Mouse (Mus musculus) brain, embryonic 18.5 days (tissue): Measurements from ENCODE around the gene H2al2a.

Experiments
- DNase-seq: peaks from one replicate; pipeline ENCODE4 v3.0.0-alpha.2; 2012; ENCODE audit warnings: low read depth, low spot score

The H2al2a gene

DNA sequence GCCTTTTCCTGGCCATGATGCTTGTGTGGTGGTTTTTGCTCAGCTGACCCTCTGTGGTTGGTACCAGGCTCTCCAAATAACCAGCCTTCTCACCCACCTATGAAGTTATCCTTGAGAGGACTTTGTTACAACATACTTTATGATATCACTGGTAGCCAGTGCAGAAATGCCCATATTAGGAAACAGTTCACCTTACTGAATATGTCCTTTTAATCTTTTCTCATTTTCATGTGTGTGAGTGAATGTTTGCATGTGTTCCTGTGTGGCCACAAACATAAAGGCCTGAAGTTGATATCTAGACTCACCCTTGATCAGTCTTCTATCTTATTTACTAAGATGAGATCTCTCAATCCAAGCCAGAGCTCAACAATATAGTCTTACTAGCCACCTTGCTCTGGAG lies at the start of gene H2al2a:
TSS of gene H2al2a (minus strand) at position 101 of the 400 bp plus-strand sequence.
- DNase-seq, result no peak

DNA sequence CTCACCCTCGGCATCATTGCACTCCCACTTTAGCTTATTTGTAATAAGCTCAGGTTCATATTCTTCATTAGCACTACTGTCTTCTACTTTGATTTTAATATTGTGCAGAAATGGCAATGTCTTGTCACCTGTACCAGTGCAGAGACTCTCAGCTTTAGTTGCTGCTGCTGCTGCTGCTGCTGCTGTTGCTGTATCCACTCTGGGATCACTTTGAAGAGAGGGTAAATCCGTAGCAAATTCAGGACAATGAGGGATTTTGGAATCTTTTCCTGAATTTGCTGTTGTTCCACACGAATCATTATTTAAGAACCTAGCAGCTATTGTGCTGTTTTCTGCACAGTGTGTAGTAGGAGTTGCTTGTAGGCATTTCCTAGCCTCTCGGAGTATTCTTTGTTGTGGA lies 49.4 kb upstream of the H2al2a start:
- no peak for DNase-seq

DNA sequence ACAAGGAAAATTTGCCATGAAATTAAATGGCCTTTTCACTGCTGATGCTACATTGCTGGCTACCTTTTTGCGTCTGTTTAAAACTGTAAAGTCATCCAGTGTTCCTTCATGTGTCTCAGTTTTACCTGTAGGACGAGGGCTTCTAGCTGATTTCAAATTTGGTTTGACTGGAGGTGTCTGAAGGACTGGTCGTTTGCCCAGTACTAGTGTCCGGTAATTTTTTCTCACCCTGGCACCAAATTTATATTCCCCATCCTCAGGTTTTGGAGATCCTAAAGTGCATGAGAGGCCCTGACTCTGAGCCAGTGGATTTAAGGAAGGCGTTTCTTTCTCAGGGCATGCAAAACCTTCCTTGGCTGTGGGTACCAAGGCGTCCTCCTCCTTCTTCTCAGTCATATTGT lies 49.0 kb upstream of the H2al2a start:
- DNase-seq, result no peak

DNA sequence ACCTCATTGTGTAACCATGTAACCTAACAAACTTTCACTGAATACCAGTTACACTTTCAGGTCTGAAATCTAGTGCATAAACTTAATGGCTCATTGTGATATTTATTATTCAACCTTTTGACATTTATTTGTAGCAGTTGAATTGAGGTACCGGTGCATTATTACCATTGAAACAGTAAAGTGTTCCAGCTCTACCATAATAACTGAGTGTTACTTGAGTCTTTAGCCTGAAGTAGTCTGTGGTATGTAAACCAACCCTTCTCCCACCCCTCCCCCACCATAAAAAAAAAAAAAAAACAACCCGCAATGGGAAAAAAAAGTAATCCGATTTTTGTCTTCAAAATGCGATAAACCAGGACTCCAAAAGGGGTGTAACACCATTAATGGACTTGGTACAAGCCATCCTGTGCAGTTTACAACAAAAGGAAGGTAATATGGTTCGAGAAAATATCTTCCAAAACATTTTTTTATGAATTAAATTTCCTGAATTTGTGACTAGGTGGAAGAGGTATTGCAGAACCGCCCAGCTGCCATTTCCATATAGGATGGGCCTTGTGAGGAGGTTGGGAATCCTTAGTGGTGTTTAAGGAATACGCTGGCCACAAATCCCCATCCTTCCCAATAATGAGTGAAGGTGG lies 48.5 kb upstream of the H2al2a start:
- DNase-seq, result no peak

DNA sequence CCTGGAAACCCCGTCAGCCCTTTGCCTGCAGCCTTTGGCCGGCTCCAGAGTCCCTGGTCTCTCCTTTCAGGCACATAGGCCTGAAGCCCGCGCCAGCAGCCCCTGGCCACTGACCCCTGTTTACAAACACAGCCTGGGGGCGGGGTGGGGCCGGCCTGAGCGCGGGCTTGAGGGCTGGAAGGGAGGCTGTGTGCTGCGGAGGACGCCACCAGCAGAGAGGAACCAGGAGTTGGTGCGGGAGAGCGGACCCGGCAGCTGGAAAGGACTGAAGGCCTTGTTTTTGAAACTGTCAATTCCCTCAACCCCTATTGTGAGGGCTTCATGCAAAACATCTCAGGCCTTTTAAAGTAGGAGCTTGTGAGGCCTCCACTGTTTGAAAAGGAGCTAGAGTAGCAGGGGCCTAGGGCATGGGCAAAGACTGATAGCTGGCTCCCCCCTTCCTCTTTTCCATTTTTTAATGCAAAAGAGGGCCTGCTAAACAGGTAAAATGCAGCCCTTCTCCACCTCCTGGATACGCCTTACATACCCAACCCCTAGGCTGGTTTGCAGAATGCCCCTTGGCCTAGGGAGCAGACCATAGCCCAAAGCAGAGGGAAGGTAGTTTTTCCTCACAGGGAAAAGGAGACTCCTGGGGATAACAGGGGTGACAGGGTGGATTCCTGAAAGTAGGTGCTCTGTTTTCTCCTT lies 44.6 kb upstream of the H2al2a start:
- no peak for DNase-seq

DNA sequence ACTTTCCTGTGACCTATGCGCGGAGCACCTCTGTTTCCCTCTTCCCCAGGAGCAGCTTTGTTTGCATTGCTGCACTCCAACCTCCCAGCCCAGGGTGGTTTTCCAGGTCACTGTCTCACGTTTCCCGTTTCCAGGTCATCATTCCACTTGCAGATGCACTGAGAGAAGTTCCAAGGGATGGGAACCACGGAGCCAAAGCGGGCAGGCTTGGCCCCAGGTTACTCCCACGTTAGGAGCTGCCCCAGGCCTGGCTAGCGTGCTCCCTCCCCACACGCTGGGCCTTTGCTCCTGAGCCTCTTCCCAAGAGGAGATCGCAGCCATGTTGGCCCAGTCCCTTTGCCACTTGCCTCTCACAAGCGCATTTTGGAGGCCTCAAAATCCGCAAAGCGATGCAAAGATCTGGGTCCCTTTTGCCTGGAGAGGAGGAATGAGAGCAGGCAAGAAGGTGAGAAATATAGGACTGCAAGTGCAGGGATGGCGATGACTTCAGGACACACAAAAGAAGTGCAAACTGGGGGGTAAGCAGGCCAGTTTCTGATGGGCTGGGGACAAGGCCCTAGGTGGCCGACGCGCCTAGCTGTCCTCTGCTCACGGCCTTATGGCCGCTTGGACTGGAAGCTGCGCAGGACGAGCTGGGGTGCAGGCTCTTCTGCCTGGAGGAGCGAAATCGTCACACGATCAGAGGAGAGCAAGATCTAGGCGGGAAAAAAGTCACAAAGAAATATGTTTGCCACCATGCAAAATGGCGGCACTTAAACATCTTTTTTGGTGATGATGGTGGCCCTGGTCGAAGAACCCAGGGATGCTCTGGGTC lies 43.8 kb upstream of the H2al2a start:
- no peak for DNase-seq

DNA sequence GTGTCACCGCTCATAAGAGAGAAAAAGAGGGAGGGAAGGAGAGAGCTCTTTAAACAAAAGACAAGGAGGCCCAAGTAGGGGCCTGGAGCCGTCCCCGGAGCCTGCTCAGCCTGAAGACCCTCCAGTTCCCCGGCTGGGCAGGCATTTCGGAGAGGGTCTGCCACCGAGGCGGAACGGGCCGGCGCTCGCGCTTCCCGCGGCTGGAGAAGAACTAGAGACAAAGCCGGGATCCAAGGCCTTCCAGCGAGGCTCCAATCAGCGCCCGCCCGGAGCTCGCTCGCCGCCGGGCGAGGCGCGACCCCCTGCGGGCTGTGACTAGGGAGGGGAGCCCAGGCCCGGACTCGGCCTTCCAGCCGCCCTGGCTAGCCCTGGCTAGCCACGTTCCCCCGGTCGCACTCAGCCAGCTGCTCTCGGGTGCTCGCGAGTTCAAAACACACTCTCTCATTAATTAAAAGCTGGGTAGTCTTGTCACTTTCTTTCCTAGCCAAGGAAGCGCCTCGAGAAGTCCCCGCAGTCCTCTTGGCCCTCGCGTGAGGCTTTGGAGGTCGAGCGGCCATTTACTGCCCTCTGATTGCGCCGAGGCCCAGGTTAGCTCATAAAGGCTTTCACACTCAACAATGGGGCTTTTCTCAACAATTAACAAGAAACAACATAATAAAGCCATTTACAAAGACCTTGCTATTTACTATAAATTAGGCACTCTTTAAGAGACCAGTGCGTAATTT lies 43.0 kb upstream of the H2al2a start:
- DNase-seq, result no peak

DNA sequence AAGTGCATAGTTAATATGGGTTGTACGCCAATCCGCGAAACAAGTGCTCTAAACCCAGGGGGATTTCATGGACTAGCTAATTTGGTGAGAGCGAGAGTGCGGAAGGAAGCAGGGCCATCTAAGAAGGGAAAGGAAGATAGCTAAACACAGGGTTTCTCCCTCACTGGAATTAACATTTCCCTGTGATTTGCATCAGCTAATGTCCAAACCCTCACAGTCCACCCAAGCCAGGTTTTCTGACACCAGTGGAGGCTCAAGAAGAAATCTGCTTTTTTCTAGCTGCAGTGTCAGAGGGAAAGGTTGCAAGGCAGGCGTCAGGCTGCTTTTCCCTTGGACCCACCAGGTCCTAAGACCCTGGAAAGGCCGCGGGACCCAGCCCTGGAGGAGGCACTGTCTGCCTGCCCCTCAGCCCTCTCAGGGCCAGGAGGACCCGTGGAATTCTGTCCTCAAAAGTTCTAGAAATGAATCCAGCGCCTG lies 42.2 kb upstream of the H2al2a start:
- no peak for DNase-seq

DNA sequence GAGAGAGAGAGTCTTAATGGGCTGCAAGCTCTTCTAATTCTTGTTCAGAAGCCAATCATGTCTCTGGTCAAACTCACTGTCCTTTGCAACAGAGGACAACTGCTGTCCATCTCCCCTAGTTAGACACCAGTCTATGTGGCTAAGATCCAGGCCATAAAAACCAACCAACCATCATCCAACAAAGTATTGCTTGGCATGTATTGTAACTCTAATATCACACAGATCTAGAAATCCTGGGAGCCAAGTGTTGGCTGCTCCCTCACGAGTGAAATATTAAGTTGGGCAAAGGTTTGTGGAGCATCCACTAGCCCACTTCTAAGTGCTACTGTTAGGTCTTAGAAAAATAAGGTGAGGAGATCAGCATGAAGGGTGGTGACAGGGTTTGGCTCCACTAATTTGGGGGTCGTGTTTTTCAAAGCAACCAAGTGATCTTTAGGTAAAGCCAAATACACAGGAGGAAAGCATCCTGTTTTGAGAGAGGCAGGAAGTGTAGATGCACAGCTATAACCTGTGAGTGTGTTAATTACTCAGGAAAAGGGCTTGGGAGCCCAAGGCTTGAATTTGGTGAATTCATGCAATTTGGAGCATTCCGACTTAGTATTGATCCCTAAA lies 41.5 kb upstream of the H2al2a start:
- DNase-seq, result no peak

DNA sequence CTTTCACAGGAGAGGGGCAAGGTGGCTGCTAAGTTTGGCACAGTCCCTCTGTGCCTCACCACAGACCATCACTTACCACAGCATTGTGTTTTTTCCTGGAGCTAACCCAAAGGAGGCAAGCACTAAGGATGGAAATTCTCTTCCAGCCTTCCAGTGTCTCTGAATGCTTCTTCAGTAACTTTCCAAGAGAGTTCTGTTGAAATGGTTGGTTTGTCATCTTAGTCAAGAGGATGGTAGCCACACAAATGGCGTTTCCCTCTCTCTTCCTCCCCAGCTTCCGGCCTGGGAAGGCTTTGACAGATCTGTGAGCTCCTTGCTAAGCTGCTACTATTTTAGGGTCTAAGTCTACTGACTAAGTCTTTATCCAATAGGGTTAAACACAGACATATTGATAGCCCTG lies 40.7 kb upstream of the H2al2a start, which contains the start of gene A930004D18Rik:
TSS of gene A930004D18Rik (minus strand) at position 247 of the 400 bp plus-strand sequence.
- no peak for DNase-seq

DNA sequence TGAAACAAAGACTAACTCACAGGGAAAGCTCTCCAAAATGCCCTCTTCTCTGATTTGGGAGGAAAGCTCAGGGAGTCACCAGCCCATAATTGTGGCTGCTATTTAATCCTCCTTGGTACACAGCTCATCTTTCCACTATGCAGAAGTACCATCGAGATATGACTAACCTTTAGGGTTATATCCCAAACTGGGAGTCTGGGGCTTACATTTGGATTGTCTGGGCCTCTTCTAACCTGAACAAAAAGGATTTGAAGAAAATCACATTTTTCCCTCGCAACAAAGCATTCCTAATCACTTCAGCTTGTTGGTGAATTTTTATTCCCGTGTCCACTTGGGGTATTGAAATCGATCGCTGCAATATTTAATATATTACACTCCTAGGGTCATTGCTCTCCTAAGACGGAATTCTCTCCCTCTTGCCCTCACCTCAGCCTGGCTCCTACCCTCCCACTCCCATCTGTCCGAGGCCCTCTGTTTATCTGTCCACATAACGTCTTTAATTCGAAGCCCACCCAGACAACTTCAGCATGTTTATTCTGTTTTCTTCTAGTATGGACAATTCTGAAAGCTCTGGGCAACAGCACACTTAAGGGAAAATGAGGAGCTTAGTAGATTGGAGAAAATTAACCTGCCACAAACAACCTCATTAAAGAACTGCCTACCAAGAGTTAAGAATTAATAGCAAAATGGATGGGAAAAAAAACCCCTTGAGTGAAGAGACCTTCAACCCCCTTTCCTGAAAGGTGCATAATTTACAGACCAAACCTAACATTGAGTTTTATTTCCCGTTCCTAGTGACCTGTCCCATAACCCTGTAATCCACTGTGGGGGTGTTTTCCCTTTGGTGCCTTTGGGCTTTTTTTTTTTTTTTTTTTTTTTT lies 37.9 kb upstream of the H2al2a start:
- DNase-seq, result no peak

DNA sequence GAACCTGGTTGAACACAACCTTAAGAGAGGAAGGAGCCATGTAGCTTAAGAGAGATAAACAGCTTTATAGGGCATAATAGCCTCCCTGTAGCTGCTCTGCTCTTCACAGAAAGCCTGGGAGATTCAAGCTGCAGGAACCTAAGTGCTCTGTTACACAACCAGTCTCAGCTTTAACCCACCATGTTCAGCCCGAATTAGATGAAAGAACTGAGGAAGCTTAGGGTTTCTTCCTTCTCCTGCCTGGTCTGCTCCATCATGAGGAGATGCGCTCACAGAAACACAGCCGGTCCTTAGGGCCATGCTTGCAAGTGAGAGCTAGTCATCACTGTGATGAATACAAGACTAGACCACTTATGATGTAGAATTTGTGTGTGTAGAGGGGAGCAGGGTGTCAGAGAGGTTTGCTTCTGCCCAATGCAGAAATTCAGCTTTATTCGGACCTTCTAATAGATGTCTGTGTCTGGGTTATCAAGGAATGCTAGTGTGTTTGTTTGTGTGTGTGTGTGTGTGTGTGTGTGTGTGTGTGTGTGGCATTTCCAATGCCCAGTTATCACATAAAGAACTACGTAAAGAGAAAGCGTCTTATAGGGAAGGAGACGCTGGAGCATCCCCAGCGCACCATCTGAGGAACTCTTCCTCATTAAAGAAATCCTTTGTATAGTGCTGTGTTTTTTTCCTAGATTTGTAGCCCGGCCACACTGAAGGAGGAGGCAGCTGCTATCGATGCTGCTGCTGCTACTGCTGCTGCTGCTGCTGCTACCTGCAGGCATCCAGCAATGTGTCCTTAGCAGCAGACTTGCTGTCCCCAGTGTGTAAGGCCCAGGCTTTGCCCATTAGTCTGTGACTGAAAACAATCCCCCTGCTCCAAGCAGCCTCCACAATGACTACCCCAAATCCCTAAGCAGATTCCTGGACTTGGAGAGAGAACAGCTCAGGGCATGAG lies 36.7 kb upstream of the H2al2a start:
- DNase-seq, result no peak

DNA sequence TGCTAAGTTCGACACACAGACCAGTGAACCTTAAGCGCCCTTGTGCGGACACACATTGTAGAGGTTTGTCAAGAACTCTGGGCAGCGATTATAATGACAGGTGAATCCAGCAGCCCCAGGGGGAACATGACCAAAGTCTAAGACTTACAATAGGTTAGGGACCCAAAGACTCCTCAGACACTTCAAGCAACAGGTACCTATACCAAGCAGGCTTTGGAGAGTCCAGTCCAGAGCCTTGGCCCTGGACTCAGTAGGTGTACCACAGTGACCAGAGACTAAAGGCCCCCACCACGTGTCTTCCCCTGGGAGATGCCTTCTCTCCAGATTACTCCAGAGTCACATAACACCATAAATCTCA lies 35.8 kb upstream of the H2al2a start:
- DNase-seq, result no peak

DNA sequence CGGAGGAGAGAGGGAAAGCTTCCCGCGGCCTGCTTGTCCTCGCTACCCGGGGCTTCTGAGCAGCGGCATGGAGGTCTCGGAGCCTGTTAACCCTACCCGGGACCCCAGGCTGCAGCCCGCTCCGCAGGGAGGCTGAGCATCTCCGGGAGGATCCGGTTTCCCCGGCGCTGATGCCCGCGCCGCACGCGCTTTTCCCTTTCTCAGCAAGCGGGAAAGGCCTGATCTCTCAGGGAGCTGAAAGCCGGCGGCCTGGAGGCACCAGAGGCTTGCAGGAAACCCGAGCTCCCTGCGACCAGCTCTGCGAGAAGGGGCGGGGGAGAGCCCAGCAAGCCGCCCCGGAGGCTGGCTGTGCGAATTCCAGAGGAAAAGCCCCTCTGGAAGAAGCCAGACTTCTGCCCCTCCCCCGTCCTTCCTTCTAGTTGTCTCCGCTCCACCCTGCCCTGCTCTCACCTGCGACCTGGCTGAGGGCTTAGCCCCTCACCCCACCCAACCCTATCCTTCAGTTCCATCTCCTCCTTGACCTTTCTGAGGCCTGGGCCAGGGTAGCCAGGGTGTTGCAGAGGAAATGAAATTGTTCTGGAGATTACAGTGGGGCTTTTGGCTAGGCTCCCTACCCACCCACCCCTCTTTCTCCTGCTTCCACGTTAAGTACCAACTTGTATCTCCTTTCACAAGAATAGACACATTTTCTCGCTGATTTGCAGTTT lies 35.2 kb upstream of the H2al2a start:
- no peak for DNase-seq

DNA sequence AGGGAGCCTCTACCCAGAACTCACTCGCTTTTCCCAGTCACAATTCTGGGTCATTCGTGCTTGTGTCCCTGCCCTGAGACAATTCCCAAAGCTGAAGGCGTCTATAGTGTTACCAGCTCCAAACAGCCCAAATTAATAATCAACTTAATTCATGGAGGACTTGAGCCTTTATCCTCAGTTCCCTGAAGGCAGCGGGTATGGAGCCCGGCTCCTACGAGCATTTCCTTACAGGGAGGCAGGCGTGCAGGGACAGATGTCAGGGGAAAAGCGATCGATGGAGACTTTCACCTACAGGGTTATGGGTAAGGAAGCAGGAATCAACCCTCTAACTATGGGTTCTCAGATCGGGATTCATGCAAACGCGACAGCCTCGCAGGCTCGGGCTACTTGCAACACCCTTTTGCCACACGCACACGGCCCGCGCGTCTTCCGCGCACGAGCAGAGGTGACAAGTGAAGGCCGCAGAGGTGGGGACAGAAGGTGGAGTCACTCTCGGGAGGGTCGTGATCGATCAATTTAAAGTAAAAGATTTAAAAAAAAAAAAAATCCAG lies 34.6 kb upstream of the H2al2a start:
- DNase-seq, result no peak

DNA sequence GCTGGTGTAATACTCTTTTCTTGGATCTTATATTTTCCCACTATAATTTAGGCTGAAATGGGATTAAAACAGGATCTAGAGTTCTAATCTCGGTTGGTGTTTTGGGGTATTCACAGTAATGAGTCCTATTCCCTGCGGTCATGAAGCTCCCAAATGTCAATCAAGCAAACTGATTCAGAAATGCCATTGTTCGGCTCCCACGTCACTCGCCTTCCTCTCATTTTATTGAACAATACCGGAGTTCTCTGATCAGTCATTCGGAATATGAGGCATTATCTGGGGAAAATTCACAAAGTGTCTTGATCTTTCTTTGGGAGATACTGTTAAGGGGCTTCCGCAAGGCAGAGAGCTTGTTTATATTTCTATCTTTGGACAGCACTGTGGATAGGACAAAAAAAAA lies 33.8 kb upstream of the H2al2a start:
- DNase-seq, result no peak

DNA sequence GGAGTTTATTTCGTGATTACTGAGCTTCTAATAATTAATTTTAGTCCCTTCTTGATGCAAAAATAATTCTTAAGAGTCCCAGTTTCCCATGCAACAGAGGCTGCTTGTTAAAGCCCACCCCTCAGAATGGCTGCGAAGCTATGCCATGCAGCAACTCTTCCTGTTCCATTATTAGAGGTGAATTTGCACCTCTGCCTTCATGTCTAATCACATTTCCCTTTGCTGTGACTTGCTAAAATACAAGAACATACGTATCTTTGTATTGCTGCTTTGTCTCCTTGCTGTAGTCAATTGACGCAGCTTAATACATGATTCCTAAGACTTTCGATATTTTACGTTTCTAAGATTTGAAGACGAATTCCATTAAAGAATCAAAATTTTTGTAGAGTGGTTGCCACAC lies 32.9 kb upstream of the H2al2a start:
- DNase-seq, result no peak
